Mouse (Mus musculus) thymus, adult 2 months (tissue): ENCODE measurements around the gene Tnp2.

Experiments used
- CTCF ChIP-seq: fragments of 200-500 bp; IDR thresholded peaks from 2 replicates; pipeline ENCODE4 v1.5.1; 2012; ENCODE audit warnings: mild to moderate bottlenecking, control low read depth, low read length, moderate library complexity, borderline replicate concordance; ENCODE audit not compliant: control insufficient read depth, poor library complexity, insufficient read depth; ENCODE audit errors: extremely low read depth
- POLR2A ChIP-seq: fragments of 200-500 bp; IDR thresholded peaks from 2 replicates; pipeline ENCODE4 v1.6.1; 2012; ENCODE audit warnings: mild to moderate bottlenecking, low read length, control low read depth, moderate library complexity; ENCODE audit not compliant: control insufficient read depth, poor library complexity, insufficient read depth; ENCODE audit errors: extremely low read depth

DNA sequence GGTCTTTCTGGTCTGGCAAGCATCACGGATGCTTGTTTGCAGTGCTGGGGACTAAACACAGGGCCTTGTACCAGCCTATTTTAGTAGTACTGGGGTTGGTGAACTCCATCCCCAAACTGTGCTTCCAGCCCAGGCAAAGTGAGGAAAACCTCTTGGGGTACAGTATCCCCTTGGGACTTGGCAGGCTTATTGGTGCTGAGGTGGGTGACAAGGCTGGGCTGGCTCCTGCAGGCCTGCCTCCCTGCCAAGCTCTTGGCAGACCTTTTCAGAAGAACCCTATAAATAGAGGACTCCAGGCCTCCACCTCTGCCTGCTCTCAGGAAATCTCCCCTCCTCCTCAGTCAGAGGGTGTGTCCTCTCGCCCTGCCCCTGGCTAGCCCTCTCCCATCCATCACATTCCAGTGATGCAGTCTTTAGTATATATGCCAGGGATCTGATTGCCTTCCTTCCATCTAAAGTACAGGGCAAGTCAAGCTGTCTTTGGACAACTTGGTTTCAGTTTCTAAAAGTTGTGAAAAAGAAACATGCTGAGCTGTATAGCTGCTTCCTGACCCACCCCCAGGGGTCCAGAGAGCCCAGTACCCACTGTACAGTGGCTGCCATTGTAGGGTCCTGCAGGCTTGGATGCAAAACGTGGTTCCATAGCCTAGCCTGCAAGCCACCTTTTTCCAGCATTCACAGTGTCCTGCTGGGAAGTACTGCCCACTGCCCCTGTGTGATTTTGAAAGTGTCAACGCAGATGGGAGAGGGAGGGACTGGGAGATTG, 1.5 kb downstream of the Tnp2 start:
- no peak for TF ChIP-seq CTCF
- no peak for TF ChIP-seq POLR2A
